Mouse (Mus musculus): Measurements from ENCODE around the gene Olfr399.

The Olfr399 gene

GRCm38 (mm10) chr11:74056451-74056850 lies at the start of gene Olfr399, which contains the start of gene Olfr139:
Olfr399 (minus strand) TSS chr11:74056615.
Olfr139 (minus strand) TSS chr11:74056551.
- DNase-seq, result no peak

GRCm38 (mm10) chr11:74105066-74105465 lies 48.7 kb upstream of the Olfr399 start:
- no peak for DNase-seq

GRCm38 (mm10) chr11:74101507-74101906 lies 45.1 kb upstream of the Olfr399 start:
- DNase-seq, result no peak

GRCm38 (mm10) chr11:74100724-74101123 lies 44.3 kb upstream of the Olfr399 start:
- DNase-seq, result no peak

GRCm38 (mm10) chr11:74069655-74070054 lies 13.2 kb upstream of the Olfr399 start, which contains the start of gene Zfp616:
Zfp616 (plus strand) TSS chr11:74069955.
- DNase-seq, result no peak

GRCm38 (mm10) chr11:74051347-74051746 lies 5.1 kb downstream of the Olfr399 start:
- DNase-seq, result no peak
